Mouse (Mus musculus) CH12.LX (cell line): ENCODE data around the gene Cib1. TPM values are rescaled to one million over a fixed set of nuclear protein-coding genes. Genes with fewer than 3 reads are reported as not detected.

ENCODE experiments used
- DNase-seq: peaks from one replicate; pipeline ENCODE4 v3.0.0-alpha.2; 2013; ENCODE audit errors: extremely low read depth
- H3K27ac ChIP-seq: 2 replicates; pipeline ENCODE4 v1.5.1; 2012; ENCODE audit warnings: low read depth, mild to moderate bottlenecking, control low read depth, moderate library complexity; ENCODE audit not compliant: insufficient read depth
- H3K27me3 ChIP-seq: replicated peaks from 2 replicates; pipeline ENCODE3; 2012; ENCODE audit warnings: inconsistent platforms
- H3K36me3 ChIP-seq, 2 experiments: replicated peaks in 1 of 2; 2 replicates each; pipeline versions ENCODE3 to v1.6.1; 2012; ENCODE audit warnings: inconsistent platforms in 1 of 2, low read length in 1 of 2, mild to moderate bottlenecking in 1 of 2, mixed read lengths in 1 of 2, moderate library complexity in 1 of 2; ENCODE audit not compliant: control insufficient read depth in 1 of 2, insufficient read depth in 1 of 2
- H3K4me1 ChIP-seq, 2 experiments: 2 replicates each; pipeline ENCODE4 v1.6.1; 2012; ENCODE audit warnings: inconsistent platforms in 1 of 2, moderate library complexity in 1 of 2; ENCODE audit not compliant: insufficient read depth in 2 of 2, control insufficient read depth in 1 of 2
- H3K4me2 ChIP-seq: 2 replicates; pipeline ENCODE4 v1.6.1; 2012; ENCODE audit warnings: low read depth, mild to moderate bottlenecking, control low read depth; ENCODE audit not compliant: poor library complexity, insufficient read depth, severe bottlenecking
- H3K4me3 ChIP-seq, 3 experiments: fragments of 150-350 bp in 1 of 3; sonication (generic) in 1 of 3; replicated peaks in 1 of 3; 2 replicates each; pipeline versions ENCODE3 to v1.5.1; 2011 to 2012; ENCODE audit warnings: low read depth in 2 of 3, low read length in 2 of 3, mild to moderate bottlenecking in 2 of 3, moderate library complexity in 2 of 3, control low read depth in 1 of 3, improper control_type of control experiment in 1 of 3, inconsistent platforms in 1 of 3, mixed read lengths in 1 of 3; ENCODE audit not compliant: poor library complexity in 1 of 3
- H3K79me2 ChIP-seq: replicated peaks from 2 replicates; pipeline ENCODE4 v1.6.1; 2012; ENCODE audit warnings: mild to moderate bottlenecking, moderate library complexity; ENCODE audit not compliant: control insufficient read depth, poor library complexity, insufficient read depth, severe bottlenecking; ENCODE audit errors: extremely low read depth
- H3K9ac ChIP-seq: 2 replicates; pipeline ENCODE4 v1.6.1; 2012; ENCODE audit warnings: low read depth, mild to moderate bottlenecking, control low read depth, moderate library complexity; ENCODE audit not compliant: insufficient read depth
- H3K9me3 ChIP-seq: replicated peaks from 2 replicates; pipeline ENCODE3; 2012; ENCODE audit warnings: low read length, inconsistent platforms, mixed read lengths
- CHD1 ChIP-seq: IDR thresholded peaks from 2 replicates; pipeline ENCODE4 v1.6.1; 2012; ENCODE audit warnings: low read depth, low read length, improper control_type of control experiment, inconsistent platforms
- CHD2 ChIP-seq: IDR thresholded peaks from 2 replicates; pipeline ENCODE4 v1.6.1; 2011; ENCODE audit warnings: low read length, improper control_type of control experiment
- CTCF ChIP-seq, 2 experiments: IDR thresholded peaks in 1 of 2; conservative IDR thresholded peaks in 1 of 2; 2 replicates each; pipeline ENCODE4 v1.5.1; 2011 to 2012; ENCODE audit warnings: low read depth in 2 of 2, low read length in 2 of 2, improper control_type of control experiment in 1 of 2, inconsistent platforms in 1 of 2, mild to moderate bottlenecking in 1 of 2, moderate library complexity in 1 of 2
- ELF1 ChIP-seq: IDR thresholded peaks from 2 replicates; pipeline ENCODE4 v1.6.1; 2014; ENCODE audit warnings: low read depth, mild to moderate bottlenecking, inconsistent platforms, low read length, improper control_type of control experiment
- JUN ChIP-seq: IDR thresholded peaks from 2 replicates; pipeline ENCODE4 v1.6.1; 2011; ENCODE audit warnings: low read depth, mild to moderate bottlenecking, low read length, improper control_type of control experiment, moderate library complexity; ENCODE audit not compliant: insufficient read depth
- JUND ChIP-seq: conservative IDR thresholded peaks from 2 replicates; pipeline ENCODE4 v1.6.1; 2011; ENCODE audit warnings: low read depth, low read length, improper control_type of control experiment
- KAT2A ChIP-seq: IDR thresholded peaks from 2 replicates; pipeline ENCODE4 v1.6.1; 2012; ENCODE audit warnings: low read length, improper control_type of control experiment, inconsistent platforms; ENCODE audit not compliant: insufficient replicate concordance
- MAX ChIP-seq: IDR thresholded peaks from 2 replicates; pipeline ENCODE4 v1.6.1; 2011; ENCODE audit warnings: low read length, improper control_type of control experiment
- MEF2A ChIP-seq: IDR thresholded peaks from 2 replicates; pipeline ENCODE4 v1.6.1; 2014; ENCODE audit warnings: low read depth, mild to moderate bottlenecking, inconsistent platforms, low read length, improper control_type of control experiment, borderline replicate concordance
- MXI1 ChIP-seq: IDR thresholded peaks from 2 replicates; pipeline ENCODE4 v1.6.1; 2011; ENCODE audit warnings: mild to moderate bottlenecking, low read depth, low read length, improper control_type of control experiment
- NELFE ChIP-seq: IDR thresholded peaks from 2 replicates; pipeline ENCODE4 v1.6.1; 2011; ENCODE audit warnings: low read depth, low read length, improper control_type of control experiment
- NRF1 ChIP-seq: IDR thresholded peaks from 2 replicates; pipeline ENCODE4 v1.6.1; 2014; ENCODE audit warnings: low read depth, mild to moderate bottlenecking, inconsistent platforms, low read length, improper control_type of control experiment, moderate library complexity
- SIN3A ChIP-seq: IDR thresholded peaks from 2 replicates; pipeline ENCODE4 v1.6.1; 2012; ENCODE audit warnings: low read length, improper control_type of control experiment, inconsistent platforms
- SMC3 ChIP-seq: IDR thresholded peaks from 2 replicates; pipeline ENCODE4 v1.6.1; 2011; ENCODE audit warnings: low read depth, low read length, improper control_type of control experiment
- TCF12 ChIP-seq: IDR thresholded peaks from 2 replicates; pipeline ENCODE4 v1.6.1; 2014; ENCODE audit warnings: low read depth, mild to moderate bottlenecking, inconsistent platforms, low read length, improper control_type of control experiment
- UBTF ChIP-seq: IDR thresholded peaks from 2 replicates; pipeline ENCODE4 v1.6.1; 2012; ENCODE audit warnings: low read depth, mild to moderate bottlenecking, inconsistent platforms, low read length, improper control_type of control experiment, moderate library complexity
- ZMIZ1 ChIP-seq: IDR thresholded peaks from 2 replicates; pipeline ENCODE4 v1.6.1; 2012; ENCODE audit warnings: low read depth, mild to moderate bottlenecking, inconsistent platforms, low read length, improper control_type of control experiment
- ZNF384 ChIP-seq: IDR thresholded peaks from 2 replicates; pipeline ENCODE4 v1.6.1; 2012; ENCODE audit warnings: low read depth, low read length, improper control_type of control experiment, inconsistent platforms
- dilution Hi-C: fragments of 300-500 bp; cut with MboI; formaldehyde crosslinking; loops from 2 replicates; pipeline ENCODE4 v1.14.3; 2020; ENCODE audit warnings: low sequenced_read_pairs; ENCODE audit not compliant: extremely low pct_unique_long_range_greater_than_20kb, extremely low pct_ligation_motif_present
- in situ Hi-C: fragments of 300-500 bp; cut with MboI; formaldehyde crosslinking; loops from 3 replicates; pipeline ENCODE4 v1.14.3; 2019; ENCODE audit warnings: low sequenced_read_pairs, low pct_ligation_motif_present, low pct_unique_long_range_greater_than_20kb, mixed read lengths
- polyA plus RNA-seq: library from polyadenylated mRNA; unstranded; fragments of >175 nt; gene quantifications from 2 replicates; pipeline ENCODE4 v1.2.1, GENCODE M21; 2012; ENCODE audit warnings: low read depth; ENCODE audit not compliant: insufficient read length
- total RNA-seq, 2 experiments: library from RNA; depleted of rRNA; stranded (reverse); fragments of 300-350 nt in 1 of 2; fragments of >200 nt in 1 of 2; gene quantifications; 2 replicates each; pipeline ENCODE4 v1.2.3; 2012 to 2014

Gene Cib1
- total and polyA plus RNA-seq, 3 experiments, result 29.1 to 73.1 (median 48.1) TPM

DNA sequence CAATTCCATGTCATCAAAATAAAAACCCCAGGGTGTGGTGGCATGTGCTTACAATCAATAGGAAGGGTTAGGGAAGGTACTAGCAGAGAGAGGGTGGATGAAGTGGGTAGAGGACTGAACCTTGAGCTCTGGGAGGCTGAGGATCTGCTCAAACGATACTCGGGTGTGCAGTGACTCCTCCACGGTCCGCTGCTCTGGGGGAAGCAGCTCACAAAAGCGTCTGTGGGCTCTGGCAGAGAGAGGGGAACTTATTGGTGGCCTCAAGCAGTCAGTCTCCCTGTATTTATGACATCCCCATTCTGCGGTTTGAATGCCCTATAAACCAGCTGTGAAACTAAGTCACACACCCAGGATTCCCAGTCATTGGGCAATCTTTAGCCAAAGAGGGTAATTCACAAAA, 2.4 kb downstream of the Cib1 start:
- dilution Hi-C loops (no loop called here), in situ Hi-C loops (no loop called here)
- no peak for TF ChIP-seq KAT2A
- no peak for TF ChIP-seq JUN
- no peak for TF ChIP-seq MXI1
- TF ChIP-seq TCF12, result no peak
- TF ChIP-seq MEF2A, result no peak
- TF ChIP-seq NRF1, result no peak
- no peak for TF ChIP-seq CHD1
- no peak for TF ChIP-seq UBTF
- no peak for TF ChIP-seq MAX
- TF ChIP-seq SMC3, result no peak
- no peak for TF ChIP-seq CTCF (conservative IDR thresholded peaks at IDR 0.05 in 1 of 2, IDR thresholded peaks at IDR 0.05 in 1 of 2; ENCODE audit: low read depth in 2 of 2, low read length in 2 of 2)
- no peaks in the 10 kb centered on the region for H3K27me3 ChIP-seq
- no peaks in the 10 kb centered on the region for H3K9me3 ChIP-seq
- H3K27ac ChIP-seq, result no peak overlapping the region
- H3K9ac ChIP-seq, result no peak overlapping the region
- H3K4me2 ChIP-seq, result 0 out of 2 replicates have a peak overlapping the region, but pooled peaks have one; percentile 90
- H3K36me3 ChIP-seq, result peaks cover 25 to 32% of the 10 kb centered on the region in 2 experiments
- peaks cover 16 to 33% of the 10 kb centered on the region in 2 experiments; a peak in 3 of 4 replicates for H3K4me1 ChIP-seq
- peaks cover 5% of the 10 kb centered on the region; the same call in 1 of the 2 replicates for H3K79me2 ChIP-seq
- H3K4me3 ChIP-seq, result no peak overlapping the region
- no peak for DNase-seq

DNA sequence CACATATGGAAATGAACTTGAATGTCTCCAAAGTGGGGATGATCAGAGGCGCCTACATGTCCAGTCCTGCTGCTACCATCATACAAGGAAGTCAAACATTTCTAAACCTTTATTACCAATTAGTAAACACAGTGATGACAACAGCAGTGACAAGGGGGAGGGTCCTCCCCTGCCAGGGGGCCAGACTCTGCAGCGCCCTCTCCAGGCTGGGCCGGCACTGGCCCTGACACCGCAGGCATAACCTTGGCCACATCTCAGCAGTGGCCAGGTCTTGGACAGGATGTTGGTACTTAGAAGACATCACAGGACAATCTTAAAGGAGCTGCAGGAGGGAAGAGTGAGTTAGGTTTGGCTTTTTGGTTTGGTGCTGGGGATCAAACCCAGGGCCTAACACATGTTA, 5.5 kb downstream of the Cib1 start:
- H3K4me1 ChIP-seq, result peaks cover 16 to 23% of the 10 kb centered on the region in 2 experiments; a peak in 3 of 4 replicates
- dilution Hi-C loops (no loop called here), in situ Hi-C loops (no loop called here)
- TF ChIP-seq JUND, result no peak
- peak in 1 of 2 experiments; percentile 34; a peak in 1 of 4 replicates for TF ChIP-seq CTCF (conservative IDR thresholded peaks at IDR 0.05 in 1 of 2, IDR thresholded peaks at IDR 0.05 in 1 of 2; ENCODE audit: low read depth in 2 of 2, low read length in 2 of 2)
- H3K4me2 ChIP-seq, result no peak overlapping the region
- no peak for DNase-seq
- no peak overlapping the region for H3K4me3 ChIP-seq
- H3K27ac ChIP-seq, result no peak overlapping the region
- peaks cover 3% of the 10 kb centered on the region; the same call in 1 of the 2 replicates for H3K79me2 ChIP-seq
- H3K36me3 ChIP-seq, result peaks cover 51 to 55% of the 10 kb centered on the region in 2 experiments
- no peak overlapping the region for H3K9ac ChIP-seq
- H3K27me3 ChIP-seq, result no peaks in the 10 kb centered on the region
- no peaks in the 10 kb centered on the region for H3K9me3 ChIP-seq

DNA sequence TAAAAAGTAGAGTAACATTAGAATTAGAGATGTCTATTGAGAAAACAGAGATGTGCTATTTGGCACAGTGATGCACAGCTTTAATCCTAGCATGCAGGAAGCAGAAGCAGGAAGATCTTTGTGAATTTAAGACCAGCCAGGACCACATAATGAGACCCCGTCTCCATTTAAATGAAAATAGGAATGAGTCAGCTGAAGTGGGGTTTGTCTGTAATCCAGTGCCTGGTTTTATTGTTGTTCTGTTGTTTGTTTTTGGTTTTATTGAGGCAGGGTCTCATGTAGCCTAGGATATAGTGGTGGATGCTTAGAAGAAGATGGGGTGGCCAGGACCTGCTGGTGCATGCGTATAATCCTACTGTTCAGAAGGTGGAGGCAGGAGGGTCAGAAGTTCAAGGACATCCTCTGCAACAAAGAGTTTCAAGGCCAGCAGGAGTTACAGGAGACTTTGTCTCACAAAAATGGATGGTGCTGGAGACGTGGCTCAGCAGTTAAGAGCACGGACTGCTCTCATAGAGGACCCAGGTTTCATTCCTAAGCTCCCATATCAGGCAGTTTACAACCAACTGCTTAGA, 11.3 kb downstream of the Cib1 start:
- no peaks in the 10 kb centered on the region for H3K27me3 ChIP-seq
- dilution Hi-C loops (no loop called here), in situ Hi-C loops (no loop called here)
- no peak for DNase-seq
- H3K4me3 ChIP-seq, result no peak overlapping the region
- peaks cover 76 to 84% of the 10 kb centered on the region in 2 experiments for H3K36me3 ChIP-seq
- no peak overlapping the region for H3K27ac ChIP-seq
- TF ChIP-seq SIN3A, result no peak
- TF ChIP-seq NRF1, result no peak
- TF ChIP-seq MXI1, result no peak
- no peak for TF ChIP-seq ZMIZ1
- TF ChIP-seq CHD2, result no peak
- no peak for TF ChIP-seq ZNF384
- TF ChIP-seq ELF1, result no peak
- no peak for TF ChIP-seq NELFE
- TF ChIP-seq JUN, result no peak
- no peak for TF ChIP-seq TCF12
- no peak for TF ChIP-seq SMC3
- H3K4me1 ChIP-seq, result no peaks in the 10 kb centered on the region
- no peaks in the 10 kb centered on the region for H3K9me3 ChIP-seq
- no peak overlapping the region for H3K4me2 ChIP-seq
- no peak overlapping the region for H3K9ac ChIP-seq
- no peaks in the 10 kb centered on the region for H3K79me2 ChIP-seq
